Mouse (Mus musculus): ENCODE results near the gene Plod1.

Gene Plod1

GRCm38 (mm10) chr4:147936331-147936954 is at the start of gene Plod1:
Plod1 (minus strand) TSS chr4:147936767.
- DNase-seq = peak; percentile 64 to 69

DNA sequence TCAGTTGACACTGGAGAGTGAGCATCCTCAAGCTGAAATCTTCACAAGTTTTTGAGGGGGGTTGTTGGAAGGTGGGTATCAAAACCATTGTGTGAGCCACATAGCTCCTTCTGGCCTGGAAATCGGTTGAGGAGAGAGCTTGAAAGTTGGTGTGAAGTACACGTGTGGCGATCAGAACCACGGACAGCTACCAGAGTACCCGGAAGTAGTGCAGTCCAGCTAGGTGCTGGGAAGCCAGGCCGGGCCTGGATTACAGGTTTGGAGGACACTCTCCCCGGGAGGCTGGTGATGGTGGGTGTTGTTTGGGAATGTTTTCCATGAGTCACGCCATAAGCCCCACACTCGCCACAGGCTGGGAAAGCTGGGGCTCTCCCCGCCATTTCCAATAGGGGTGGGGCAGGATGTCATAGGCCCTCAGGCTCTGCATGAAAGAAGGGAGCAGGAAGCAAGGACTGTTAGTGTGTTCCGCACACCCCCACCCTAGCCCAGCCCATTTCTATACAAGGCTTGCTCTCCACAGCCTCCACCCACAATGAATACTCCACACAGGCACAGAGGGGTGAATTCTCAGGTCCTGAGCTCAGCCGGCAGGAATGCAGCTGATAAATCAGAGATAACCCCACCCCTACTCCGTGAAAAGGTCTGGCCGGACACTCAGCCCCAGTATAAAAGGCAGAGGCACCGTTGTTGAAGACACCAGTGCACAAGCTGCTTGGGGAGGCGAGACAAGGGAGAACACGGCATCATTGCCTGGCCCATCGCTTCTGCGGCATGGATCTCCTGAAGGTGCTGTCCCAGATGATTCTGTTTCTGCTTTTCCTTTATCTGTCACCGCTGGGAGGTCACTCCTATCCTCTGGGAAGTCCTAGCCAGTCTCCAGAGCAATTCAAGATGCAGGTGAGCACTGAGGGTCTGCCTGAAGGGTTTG is 48.9 kb upstream of the Plod1 start, which contains the start of gene Nppb:
TSS of gene Nppb (plus strand) at position 584 of the 928 bp plus-strand sequence.
- no peak for DNase-seq

DNA sequence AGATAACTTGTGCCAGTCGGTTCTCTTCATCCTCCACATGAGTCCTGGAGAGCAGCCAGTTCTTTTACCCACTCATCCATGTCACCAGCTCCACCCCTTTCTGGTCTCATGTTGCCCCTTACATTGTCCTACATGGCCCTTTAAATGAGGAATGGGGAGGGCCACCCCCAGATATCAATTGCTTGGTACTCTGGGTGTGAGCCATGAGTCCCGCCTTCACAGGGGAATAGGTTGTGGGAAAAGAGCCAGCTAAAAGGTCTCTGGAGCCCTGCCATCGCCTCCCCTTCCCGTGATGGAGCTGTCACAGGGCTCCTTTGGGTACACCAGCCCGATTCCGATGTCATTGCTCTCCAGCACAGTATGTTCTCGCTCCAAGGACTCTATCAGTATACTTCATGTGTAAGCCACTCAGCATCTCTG is 42.9 kb upstream of the Plod1 start:
- peak; percentile 24 to 48 for DNase-seq

GRCm38 (mm10) chr4:147978391-147978790 is 41.8 kb upstream of the Plod1 start:
- DNase-seq = no peak

DNA sequence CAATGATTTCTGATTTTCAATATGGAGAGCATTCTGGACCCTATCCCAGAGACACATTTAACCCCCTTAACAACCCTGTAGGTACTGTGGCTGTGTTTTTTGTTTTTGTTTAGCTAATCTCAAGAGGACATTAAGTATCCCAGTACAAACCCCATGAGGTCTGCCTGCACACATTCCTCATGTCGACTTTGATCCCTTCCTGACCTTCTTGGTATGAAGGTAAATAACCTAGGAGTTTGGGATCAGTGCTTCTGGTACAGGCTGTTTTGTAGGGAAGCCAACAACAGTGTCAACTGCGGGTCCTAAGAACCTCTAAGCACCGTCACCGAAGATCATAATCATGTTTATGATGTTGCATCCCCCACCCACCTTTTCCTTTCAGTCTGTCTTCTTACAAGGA is 41.2 kb upstream of the Plod1 start:
- no peak for DNase-seq

- DNase-seq = no peak
These were observed 39.7 kb upstream of the Plod1 start for GRCm38 (mm10) chr4:147976237-147976636.

- no peak for DNase-seq
These were observed 32.8 kb upstream of the Plod1 start for GRCm38 (mm10) chr4:147969337-147969736.

DNA sequence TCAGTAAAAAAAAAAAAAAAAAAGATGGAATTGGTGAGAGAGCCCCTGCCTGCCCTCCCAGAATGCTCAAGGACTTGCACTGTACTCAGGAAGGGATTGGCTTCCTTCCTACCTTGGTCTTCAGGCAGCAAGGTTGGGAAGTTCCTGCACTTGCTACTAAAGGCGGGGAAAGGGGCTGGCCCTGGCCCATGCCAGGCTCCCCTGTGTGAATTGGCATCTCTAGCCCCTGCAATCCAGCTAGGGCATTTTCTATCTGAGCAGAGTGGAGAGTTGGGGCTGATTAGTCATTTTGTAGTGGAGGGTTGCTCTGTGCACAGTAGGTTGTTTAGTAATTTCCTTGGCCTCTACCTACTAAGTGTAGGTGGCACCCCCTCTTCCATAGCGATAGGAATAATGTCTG is 32.2 kb upstream of the Plod1 start:
- DNase-seq = peak; percentile 44 to 48

- DNase-seq = no peak
These were observed 29.1 kb upstream of the Plod1 start for GRCm38 (mm10) chr4:147965712-147966111.

DNA sequence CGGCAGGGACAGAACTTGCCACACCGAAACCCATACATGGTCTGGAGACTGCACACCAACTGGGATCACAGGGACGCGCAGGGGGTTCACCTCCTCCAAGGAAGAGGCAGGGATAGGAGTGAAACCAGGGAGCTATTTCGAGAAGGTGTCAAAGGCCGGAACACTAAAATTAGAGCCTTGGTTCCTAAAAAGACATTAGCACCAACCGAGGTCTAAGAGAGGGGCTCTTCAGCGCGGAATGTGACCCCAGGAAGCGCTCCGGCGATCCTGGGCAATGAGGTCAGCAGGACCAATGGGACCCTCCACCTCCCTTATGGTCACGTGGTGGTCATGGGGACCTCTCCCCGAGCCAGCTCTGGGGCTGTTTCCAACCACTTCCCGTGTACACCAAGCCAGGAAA is 27.1 kb upstream of the Plod1 start:
- DNase-seq = no peak

DNA sequence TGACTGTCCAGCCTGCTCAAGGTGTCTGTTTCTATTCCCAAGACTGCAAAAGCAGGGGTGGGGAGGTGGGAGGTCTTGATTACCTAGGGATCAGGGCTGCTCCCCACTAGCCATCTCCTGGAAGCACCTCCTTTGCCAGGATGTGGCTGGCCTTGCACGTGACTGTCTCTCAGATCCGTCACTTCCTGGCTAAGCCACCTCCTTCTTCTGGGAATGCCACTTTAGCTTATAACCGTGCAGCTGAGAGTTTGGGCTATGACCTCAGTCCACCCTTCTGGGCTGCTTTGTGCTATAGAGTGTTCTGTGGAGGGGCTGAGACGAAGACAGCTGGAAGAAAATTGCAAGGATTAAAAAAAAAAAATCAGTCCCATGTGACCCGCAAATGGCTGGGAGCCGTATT is 26.2 kb upstream of the Plod1 start:
- DNase-seq = no peak

GRCm38 (mm10) chr4:147959881-147960831 is 23.6 kb upstream of the Plod1 start:
- DNase-seq = peak; percentile 78 to 88

DNA sequence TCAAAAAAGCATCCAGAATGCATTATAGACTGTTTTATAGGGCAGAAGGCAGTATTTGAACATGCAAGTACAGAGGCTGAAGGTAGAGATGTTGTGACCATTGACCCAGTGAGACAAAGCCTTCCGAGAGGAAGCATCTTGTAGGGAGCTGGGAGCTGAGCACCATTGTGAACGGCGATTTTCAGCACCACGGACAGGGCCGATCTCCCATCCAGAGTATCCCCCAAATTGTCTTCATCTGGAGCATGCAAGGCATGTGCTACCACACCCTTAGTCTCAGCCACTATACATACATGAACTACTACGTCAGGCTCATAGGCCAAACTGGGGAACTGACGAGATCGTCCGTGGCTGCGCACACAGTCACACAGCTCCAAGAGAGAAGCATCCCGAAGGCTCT is 20.6 kb upstream of the Plod1 start:
- DNase-seq = no peak

DNA sequence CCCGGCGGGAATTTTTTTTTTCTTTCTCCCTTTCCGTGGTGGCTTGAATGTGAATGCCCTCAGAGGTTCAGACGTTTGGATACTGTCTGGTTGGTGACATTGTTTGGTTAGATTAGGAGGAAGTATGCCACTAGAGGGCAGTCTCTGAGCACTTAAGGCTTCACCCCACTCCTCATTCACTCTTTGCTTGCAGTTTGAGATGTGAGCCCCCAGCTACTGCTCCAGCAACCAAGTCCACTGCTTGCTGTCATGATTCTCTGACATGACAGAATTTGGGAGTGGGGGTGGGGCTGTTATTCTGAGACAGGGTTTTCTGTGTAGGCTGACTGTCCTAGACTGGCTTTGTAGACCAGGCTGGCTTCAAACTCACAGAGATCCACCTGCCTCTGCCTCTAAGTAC is 17.0 kb upstream of the Plod1 start:
- DNase-seq = peak; percentile 66 to 74

- DNase-seq = peak in 1 of 2 experiments; percentile 24
These were observed 10.9 kb upstream of the Plod1 start for GRCm38 (mm10) chr4:147947511-147947910.

DNA sequence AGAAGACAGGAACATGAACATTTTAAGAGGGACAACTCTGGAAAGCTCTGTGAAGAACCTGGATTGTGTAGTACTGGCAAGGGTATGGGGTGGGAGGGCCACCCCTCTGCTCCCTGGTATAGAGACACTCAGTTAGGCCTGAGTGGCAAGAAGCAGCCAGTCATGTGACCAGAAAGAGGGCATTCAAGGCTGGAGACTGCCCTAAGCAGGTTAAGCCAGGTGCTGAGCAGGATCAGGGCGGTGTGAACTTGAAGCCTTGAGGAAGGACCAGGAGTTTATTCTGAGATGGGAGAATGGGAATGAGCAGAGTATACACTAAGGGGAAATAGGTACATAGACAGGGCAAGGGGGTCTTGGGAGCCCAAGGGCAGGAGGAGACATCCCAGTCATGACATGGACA is 6.4 kb upstream of the Plod1 start:
- DNase-seq = no peak

DNA sequence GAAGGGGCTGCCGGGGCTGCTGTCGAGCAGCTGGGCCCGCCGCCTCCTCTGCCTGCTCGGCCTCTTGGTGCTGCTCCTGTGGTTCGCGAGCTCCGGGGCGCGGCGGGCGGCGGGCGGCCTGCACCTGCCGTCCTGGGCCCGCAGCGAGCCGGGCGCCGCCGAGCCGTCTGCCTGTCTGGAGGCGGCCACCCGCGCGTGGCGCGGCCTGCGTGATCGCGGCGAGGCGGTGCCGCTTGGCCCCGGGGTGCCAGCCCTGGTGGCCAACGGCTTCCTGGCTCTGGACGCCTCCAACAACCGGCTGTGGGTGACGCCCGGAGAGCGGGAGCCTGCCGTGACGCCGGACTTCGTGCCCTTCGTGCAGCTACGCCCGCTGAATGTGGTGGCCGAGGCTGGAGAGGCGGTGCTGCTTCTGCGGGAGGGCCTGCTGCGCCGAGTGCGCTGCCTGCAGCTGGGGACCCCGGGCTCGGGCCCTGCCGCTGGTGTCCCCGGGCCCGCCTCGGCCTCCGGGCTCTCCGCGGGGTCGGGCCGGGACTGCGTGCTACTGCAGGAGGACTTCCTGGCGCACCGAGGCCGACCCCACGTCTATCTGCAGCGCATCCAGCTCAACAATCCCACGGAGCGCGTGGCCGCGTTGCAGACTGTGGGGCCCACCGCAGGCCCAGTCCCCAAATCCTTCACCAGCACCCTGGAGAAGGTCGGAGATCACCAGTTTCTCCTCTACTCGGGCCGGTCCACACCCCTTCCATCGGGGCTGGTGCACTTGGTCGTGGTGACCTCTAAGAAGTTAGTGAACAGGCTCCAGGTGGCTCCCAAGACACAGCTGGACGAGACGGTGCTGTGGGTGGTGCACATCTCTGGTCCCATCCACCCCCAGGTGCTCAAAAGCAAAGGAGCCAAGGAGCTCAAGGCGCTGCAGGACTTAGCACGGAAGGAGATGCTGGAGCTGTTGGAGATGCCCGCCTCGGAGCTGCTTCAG is 4.8 kb upstream of the Plod1 start:
- DNase-seq = peak in 1 of 2 experiments; percentile 33

- peak; percentile 88 to 91 for DNase-seq
These were observed 4.0 kb upstream of the Plod1 start, which contains the start of gene 2510039O18Rik for GRCm38 (mm10) chr4:147940576-147941044. 2510039O18Rik (plus strand) TSS chr4:147940895.

DNA sequence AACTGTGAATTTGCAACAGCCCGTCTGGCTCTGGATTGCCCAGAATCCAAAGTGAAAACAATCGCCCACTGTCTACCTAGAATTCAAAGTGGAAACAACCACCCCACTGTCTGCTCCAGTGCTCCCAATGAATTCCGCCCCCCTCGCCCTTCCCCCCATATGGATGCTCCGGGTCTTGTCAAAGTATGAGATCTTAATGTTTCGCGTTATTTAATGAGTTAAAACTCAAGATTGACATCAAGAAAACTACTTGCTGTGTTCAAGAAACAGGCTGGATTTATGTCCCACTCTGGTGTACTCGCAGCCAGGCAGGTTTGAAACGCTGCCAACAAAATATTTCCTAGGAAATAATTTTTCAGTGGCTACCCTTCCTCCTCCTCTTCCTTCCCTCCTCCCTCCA is 3.5 kb upstream of the Plod1 start:
- peak; percentile 37 to 41 for DNase-seq

DNA sequence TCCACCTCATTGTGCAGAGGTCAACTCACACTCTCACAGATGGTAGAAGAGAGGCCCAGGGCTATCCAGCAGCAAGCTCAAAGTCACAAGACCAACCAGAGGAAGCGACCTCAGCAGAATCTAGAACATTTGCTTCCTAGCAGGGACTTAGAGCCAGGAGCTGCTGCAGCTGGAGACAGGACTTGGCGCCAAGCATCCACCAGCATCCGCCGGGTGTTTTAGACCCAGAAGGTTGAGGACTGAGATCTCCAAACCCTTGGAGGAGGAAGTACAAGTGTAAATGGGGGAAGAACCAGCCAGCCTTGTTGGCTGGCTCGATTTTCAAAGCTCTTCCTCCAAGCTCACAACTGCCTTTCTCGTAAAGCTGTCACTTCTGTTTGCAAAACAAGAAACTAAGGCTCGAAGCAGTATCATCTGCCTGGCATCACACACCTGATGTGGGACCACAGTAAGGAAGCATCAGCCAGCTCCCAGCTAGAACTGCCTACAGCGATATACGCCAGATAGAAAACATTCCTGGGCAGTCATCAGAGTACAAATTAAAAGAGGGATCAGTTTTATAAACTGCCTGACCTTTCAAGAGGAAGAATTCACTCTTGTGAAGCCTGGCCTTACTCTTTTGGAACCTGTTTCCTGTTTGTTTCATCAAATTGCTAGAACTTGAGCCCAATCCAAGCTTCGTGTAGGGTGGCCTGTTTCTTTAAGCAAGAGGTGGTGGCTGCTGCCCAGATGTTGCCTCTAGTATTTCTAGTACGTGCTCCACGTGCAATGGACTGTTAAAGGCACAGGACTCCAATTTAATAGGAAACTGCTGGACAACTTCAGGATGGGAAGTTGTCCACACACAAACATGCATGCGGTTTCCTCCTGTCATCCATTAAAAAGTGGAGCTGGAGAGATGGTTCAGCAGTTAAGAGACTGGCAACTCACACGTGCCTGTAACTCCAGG is 1.9 kb upstream of the Plod1 start:
- no peak for DNase-seq

Data from cerebellum, postnatal 14 days (tissue).